Mouse (Mus musculus) limb, embryonic 10.5 days (tissue): ENCODE results near the gene Slc22a12. TPM values are rescaled to one million over a fixed set of nuclear protein-coding genes. Genes with fewer than 3 reads are reported as not detected.

Source experiments
- DNase-seq: peaks from one replicate; pipeline ENCODE4 v3.0.0-alpha.2; 2017; ENCODE audit warnings: low spot score
- H3K27ac ChIP-seq: fragments of 300-500 bp; sonication (generic); 2 replicates; pipeline ENCODE4 v1.5.1; 2016; ENCODE audit warnings: mild to moderate bottlenecking
- H3K27me3 ChIP-seq: fragments of 300-500 bp; sonication (generic); 2 replicates; pipeline ENCODE4 v1.6.1; 2016; ENCODE audit warnings: low read depth, mild to moderate bottlenecking; ENCODE audit not compliant: poor library complexity, severe bottlenecking
- H3K36me3 ChIP-seq: fragments of 300-500 bp; sonication (generic); 2 replicates; pipeline ENCODE4 v1.6.1; 2016; ENCODE audit warnings: mild to moderate bottlenecking, moderate library complexity
- H3K4me1 ChIP-seq: fragments of 300-500 bp; sonication (generic); 2 replicates; pipeline ENCODE4 v1.6.1; 2016
- H3K4me3 ChIP-seq: fragments of 300-500 bp; sonication (generic); 2 replicates; pipeline ENCODE4 v1.5.1; 2016; ENCODE audit warnings: mild to moderate bottlenecking, moderate library complexity
- H3K9me3 ChIP-seq: fragments of 300-500 bp; sonication (generic); replicated peaks from 2 replicates; pipeline ENCODE4 v1.6.1; 2016; ENCODE audit warnings: mild to moderate bottlenecking
- WGBS: fragments of 180-500 bp; shearing (Covaris S2); methylation state at CpG from one replicate; pipeline ENCODE4 v1.1.7; 2016; 5-methylcytosine and 5-hydroxymethylcytosine counted together
- polyA plus RNA-seq: library from polyadenylated mRNA; unstranded; fragments of >200 nt; fragmentation: Nextera tagmentation; extraction: Ambion mirVana; gene quantifications from 2 replicates; pipeline ENCODE4 v1.2.1, GENCODE M21; 2016

The Slc22a12 gene
- polyA plus RNA-seq, 1 experiment from 2014 or later, result not detected

DNA sequence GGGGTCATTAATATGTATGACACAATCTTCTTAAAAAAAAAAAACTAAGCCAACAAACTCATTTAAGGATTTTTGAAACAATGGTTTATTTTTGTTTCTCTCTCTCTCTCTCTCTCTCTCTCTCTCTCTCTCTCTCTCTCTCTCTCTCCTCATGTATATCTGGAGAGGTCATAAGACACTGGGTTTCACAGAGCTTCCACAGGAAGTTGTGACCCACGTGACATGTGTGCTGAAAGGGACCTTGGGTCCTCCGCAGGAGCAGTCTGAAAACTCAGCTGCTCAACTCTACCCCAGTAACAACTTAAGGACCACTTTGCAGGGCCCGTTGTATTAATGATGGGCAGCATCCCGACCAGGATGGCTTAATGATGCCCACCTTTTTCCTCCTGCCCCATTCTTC is 8.4 kb upstream of the Slc22a12 start:
- Histone ChIP-seq H3K27me3 (peaks cover 7% of the 10 kb centered on the region; the same call in 1 of the 2 replicates), H3K4me1 (peaks cover 17% of the 10 kb centered on the region), H3K27ac (no peak overlapping the region), H3K4me3 (no peak overlapping the region), H3K9me3 (no peaks in the 10 kb centered on the region), H3K36me3 (no peaks in the 10 kb centered on the region)
- no peak for DNase-seq
- 67% methylated on average over 4 of the region's 4 CpGs for WGBS

DNA sequence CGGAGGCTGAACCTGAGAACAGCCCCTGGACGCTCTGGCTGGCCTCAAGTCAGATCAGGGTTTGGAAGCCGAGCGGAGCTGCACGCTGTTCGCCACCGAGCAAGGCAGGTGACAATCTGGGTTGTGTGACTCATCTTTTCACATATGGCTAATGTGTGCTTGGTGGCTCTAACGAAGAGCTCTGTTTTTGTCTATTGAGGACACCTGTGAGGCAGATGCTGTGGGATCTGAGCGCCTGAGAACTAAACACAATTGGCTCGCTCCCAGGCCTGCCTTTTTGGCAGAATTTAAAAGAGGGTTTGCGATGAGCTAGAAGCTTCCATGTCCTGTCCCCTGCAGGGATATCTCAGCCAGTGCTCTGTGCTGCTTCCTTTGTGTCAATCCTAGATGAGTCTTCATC is 6.7 kb upstream of the Slc22a12 start:
- 89% methylated on average over 11 of the region's 11 CpGs for WGBS
- DNase-seq, result no peak
- peaks cover 14% of the 10 kb centered on the region; the same call in 1 of the 2 replicates for H3K27me3 ChIP-seq
- no peak overlapping the region for H3K4me3 ChIP-seq
- H3K36me3 ChIP-seq, result no peaks in the 10 kb centered on the region
- no peak overlapping the region for H3K27ac ChIP-seq
- H3K9me3 ChIP-seq, result no peaks in the 10 kb centered on the region
- peaks cover 17% of the 10 kb centered on the region for H3K4me1 ChIP-seq

DNA sequence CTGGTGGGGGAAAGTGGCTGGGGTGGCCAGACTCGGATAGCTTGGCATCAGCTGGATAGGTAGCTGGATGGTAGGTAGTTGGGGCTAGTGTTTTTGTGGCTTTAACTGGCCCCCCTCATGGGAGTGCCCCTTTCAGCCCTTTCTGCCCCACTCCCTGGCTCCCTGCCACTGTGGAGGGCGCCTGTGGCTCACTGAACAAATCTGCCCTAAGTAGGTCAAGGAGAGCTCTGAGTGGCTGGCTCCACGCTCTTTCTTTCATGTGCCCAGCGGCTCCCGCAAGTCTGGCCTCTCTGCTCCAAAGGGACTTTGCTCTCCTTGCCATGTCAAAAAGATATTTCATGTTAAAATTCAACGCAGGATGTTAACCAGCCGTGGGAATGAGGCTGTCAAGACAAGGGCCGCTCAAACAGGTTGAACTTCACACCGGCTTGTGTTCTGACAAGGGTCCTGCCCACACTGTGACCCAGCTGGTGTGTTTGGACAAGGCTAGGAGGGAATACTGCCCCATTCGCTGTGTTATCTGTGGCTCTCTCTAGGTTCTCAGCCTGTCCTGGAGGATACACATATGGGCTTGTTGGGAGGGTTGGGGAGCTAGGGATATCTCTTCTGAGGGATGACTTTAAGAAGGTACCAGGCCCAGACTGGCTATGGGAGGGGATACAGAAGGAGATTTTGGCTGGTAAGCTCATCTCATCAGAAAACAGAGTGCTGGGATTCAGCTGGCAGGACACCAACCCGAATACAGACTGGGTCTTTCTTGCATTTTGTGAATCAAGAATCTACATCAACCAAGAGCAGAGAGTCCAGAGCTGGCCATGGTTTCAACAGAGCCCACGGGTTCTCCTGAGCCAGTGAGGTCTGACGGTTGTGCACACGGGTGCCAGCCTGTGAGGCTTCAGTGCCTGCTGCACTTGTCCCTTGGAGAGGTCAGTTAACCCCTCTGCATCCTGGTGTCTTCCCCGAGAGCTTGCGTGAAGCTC is 5.9 kb upstream of the Slc22a12 start:
- 81% methylated on average over 16 of the region's 16 CpGs for WGBS
- Histone ChIP-seq H3K9me3 (no peaks in the 10 kb centered on the region), H3K4me1 (peaks cover 9% of the 10 kb centered on the region), H3K27ac (no peak overlapping the region), H3K4me3 (no peak overlapping the region), H3K27me3 (peaks cover 14% of the 10 kb centered on the region; the same call in 1 of the 2 replicates), H3K36me3 (no peaks in the 10 kb centered on the region)
- no peak for DNase-seq

DNA sequence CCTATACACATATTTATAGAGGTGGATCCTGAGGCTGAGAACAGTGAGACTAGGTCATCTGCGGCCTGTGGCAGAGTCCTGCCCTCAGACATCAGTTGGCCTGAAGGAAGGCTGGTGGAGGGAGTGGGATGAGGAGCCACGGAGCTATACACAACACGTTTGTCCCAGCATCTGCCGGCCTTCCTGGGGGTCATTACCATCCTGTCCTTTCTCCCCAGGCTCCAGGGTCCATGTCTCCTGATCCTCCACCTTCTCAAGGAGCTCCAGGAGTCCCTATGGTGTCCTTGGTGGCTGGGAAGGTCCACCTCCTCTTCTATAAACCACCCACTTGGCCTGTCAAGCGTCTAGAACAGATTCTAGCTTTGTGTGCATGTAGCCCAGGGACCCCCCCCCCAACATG is 5.0 kb upstream of the Slc22a12 start:
- whole genome bisulfite sequencing, result 80% methylated on average over 5 of the region's 5 CpGs
- H3K4me1 ChIP-seq, result 0 out of 2 replicates have a peak, but pooled peaks cover 5% of the 10 kb centered on the region

DNA sequence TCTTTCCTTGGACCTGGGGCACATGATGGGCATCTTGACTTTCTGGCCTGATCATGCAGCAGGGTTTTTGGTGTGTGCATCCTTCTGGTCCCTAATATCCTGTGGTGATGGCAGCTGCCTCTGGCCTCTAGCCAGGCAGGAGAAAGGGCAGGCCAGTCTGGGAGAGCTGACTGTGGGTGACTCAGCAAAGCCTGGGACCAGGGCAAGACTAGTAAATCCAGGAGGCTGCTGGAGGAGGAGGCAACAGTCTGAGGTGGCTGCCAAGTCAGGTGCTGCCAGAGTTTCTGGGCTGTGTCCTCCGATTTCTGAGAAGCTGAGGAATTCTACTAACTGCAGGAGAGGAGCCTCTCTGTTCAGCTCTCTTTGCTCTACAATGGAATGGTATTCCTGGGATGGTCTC is 3.3 kb upstream of the Slc22a12 start:
- Histone ChIP-seq H3K27ac (no peak overlapping the region), H3K9me3 (no peaks in the 10 kb centered on the region), H3K4me3 (no peak overlapping the region), H3K36me3 (no peaks in the 10 kb centered on the region), H3K4me1 (no peaks in the 10 kb centered on the region), H3K27me3 (peaks cover 14% of the 10 kb centered on the region; the same call in 1 of the 2 replicates)
- WGBS, result 83% methylated on average over 1 of the region's 1 CpGs
- no peak for DNase-seq

More for the DNA sequence above, 5.0 kb upstream of the Slc22a12 start:
- H3K27ac ChIP-seq, result no peak overlapping the region
- DNase-seq, result no peak
- no peaks in the 10 kb centered on the region for H3K9me3 ChIP-seq
- peaks cover 14% of the 10 kb centered on the region; the same call in 1 of the 2 replicates for H3K27me3 ChIP-seq
- no peak overlapping the region for H3K4me3 ChIP-seq
- no peaks in the 10 kb centered on the region for H3K36me3 ChIP-seq

DNA sequence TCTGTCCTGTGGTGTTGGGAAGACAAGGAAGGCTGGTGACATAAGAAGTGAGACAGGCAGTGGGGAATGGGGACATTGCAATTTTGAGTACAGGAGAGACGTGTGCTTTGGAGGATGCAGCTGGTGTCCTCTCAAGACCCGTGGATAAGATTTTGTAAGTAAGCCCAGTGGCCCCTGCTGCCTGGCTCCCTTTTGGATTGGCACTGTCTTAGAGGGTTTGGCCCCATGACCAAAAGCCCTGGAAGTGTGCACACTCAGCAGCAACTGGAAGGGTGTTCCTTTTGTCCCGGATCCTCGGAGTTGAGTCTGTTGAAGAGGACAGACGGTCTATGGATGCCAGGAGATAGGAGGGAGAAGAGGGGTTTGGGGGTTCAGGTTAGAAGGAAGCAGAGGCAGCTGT is 2.6 kb upstream of the Slc22a12 start:
- 93% methylated on average over 5 of the region's 5 CpGs for whole genome bisulfite sequencing
- Histone ChIP-seq H3K9me3 (no peaks in the 10 kb centered on the region), H3K4me1 (no peaks in the 10 kb centered on the region), H3K36me3 (no peaks in the 10 kb centered on the region), H3K27ac (no peak overlapping the region), H3K4me3 (no peak overlapping the region), H3K27me3 (peaks cover 14% of the 10 kb centered on the region; the same call in 1 of the 2 replicates)
- DNase-seq, result no peak

DNA sequence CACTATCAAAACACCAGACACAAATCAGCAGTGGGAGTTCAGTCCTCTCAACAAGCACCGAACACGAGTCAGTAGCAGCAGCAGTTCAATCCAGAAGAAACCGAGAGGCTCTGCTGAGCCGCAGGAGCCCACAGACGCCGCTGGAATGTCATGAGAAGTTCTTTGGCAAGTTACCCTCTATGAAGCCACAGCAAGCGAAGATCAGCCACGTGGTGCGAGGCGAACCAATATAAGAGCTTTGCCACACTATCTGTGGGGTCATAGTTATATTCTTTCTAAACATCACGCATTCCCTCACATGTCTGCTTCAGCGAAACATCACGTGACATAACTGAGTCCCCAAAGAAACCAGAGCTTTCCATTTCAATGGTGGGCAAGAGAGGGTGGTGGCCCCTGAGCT is 1.9 kb upstream of the Slc22a12 start:
- Histone ChIP-seq H3K4me3 (no peak overlapping the region), H3K4me1 (no peaks in the 10 kb centered on the region), H3K36me3 (no peaks in the 10 kb centered on the region), H3K27ac (no peak overlapping the region), H3K27me3 (peaks cover 21% of the 10 kb centered on the region; the same call in 1 of the 2 replicates), H3K9me3 (no peaks in the 10 kb centered on the region)
- 96% methylated on average over 13 of the region's 13 CpGs for WGBS
- no peak for DNase-seq

DNA sequence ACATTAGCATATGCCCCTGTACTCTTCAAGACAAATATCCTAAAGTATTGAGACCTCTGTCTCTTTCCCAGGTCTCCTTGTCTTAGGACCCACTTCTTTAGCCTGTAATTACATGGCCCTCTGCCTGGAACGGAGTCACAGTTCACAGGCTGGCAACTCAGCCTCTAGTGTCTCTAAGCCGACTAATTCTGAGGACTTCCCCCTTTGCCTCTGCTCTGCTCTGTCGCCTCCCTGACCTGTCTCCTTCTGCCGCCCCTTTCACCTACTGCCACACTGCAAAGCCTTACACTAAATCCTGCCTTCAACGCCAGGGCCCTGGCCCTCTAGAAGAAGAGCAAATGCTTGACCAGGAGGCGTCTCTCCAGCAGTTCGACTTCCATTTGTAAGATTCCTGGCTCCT is 686 bp upstream of the Slc22a12 start:
- Histone ChIP-seq H3K9me3 (no peaks in the 10 kb centered on the region), H3K4me3 (no peak overlapping the region), H3K36me3 (no peaks in the 10 kb centered on the region), H3K4me1 (no peaks in the 10 kb centered on the region), H3K27me3 (peaks cover 23% of the 10 kb centered on the region; the same call in 1 of the 2 replicates), H3K27ac (no peak overlapping the region)
- no peak for DNase-seq
- WGBS, result 55% methylated on average over 7 of the region's 7 CpGs

DNA sequence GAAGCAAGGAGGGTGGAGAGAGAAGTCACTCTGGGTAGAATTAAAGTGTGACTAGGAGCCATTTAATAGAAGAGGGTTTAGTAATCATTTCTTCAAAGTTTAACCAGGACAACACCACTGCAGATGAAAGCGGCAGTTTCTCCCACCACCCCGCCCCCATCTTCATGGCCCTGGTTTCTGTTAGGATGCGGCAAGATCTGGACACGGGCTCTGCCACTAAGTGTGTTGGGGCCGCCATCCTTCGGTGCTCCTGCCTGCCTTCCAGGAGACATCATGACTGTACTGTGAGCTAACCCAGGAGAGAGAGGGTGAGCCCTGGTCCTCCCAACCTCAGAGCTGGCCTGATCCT is 177 bp upstream of the Slc22a12 start:
- Histone ChIP-seq H3K9me3 (no peaks in the 10 kb centered on the region), H3K27ac (no peak overlapping the region), H3K36me3 (no peaks in the 10 kb centered on the region), H3K27me3 (peaks cover 23% of the 10 kb centered on the region; the same call in 1 of the 2 replicates), H3K4me3 (no peak overlapping the region), H3K4me1 (no peaks in the 10 kb centered on the region)
- WGBS, result 87% methylated on average over 6 of the region's 6 CpGs
- DNase-seq, result no peak

DNA sequence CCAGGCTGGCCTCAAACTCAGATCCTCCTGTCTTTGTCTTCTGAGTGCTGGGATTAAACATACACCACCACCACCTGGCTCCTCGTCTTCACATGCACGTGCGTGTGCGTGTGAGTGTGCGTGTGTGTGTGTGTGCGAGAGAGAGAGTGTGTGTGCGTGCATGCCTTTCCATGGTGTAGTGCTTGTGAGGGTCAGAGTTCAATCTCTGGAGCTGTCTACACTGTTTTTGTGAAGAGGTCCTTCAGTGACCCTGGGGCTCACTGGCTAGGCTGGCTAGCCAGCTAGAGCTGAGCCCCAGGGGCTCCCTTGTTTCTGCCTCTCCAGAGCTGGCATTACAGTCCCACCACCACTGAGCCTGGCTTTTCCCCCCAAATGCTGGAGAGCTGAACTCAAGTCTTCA is 1.3 kb downstream of the Slc22a12 start:
- DNase-seq, result no peak
- Histone ChIP-seq H3K27ac (no peak overlapping the region), H3K27me3 (peaks cover 23% of the 10 kb centered on the region; the same call in 1 of the 2 replicates), H3K4me3 (no peak overlapping the region), H3K36me3 (no peaks in the 10 kb centered on the region), H3K9me3 (no peaks in the 10 kb centered on the region), H3K4me1 (no peaks in the 10 kb centered on the region)
- 89% methylated on average over 7 of the region's 7 CpGs for WGBS

DNA sequence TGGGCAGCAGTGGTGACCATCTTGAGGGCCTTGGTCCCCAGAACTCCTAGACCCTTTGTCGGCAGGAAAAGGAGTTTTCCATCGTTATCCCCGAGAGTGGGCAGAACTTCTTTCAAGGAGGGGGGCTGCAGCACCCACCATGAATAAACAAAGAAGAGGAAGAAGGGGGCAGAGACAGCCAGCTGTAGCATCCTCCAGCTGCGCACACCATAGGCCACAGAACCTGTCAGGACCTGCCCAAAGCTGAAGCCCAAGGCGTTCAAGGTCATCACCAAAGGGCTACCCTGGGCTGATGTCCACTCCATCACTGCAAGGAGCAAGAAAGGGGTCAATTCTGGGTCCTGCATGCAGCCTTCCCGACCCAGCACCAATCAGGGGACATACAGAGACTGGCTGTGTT is 2.6 kb downstream of the Slc22a12 start:
- WGBS, result 81% methylated on average over 6 of the region's 6 CpGs

DNA sequence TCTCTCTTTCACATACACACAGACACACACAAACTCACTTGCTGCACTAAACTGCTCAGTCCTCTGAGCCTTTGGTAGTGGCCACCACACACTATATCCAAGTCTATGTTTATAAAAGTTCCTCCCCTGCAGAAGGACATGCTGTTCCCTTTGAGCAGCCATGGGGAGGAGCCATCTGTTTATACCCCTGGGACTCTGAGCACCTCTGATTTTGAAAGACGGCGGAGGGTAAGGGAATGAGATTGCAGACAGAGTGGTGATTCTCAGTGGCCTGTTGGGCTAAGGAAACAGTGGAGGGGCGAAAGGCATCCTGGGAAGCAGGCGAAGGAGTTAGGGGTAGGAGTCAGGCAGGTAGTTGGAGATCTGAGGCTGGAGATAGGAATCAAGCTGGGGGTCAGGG is 3.2 kb downstream of the Slc22a12 start:
- H3K4me3 ChIP-seq, result no peak overlapping the region

More for the DNA sequence above, 2.6 kb downstream of the Slc22a12 start:
- Histone ChIP-seq H3K4me1 (no peaks in the 10 kb centered on the region), H3K4me3 (no peak overlapping the region), H3K9me3 (no peaks in the 10 kb centered on the region), H3K36me3 (no peaks in the 10 kb centered on the region), H3K27me3 (peaks cover 25% of the 10 kb centered on the region; the same call in 1 of the 2 replicates), H3K27ac (no peak overlapping the region)
- no peak for DNase-seq

DNA sequence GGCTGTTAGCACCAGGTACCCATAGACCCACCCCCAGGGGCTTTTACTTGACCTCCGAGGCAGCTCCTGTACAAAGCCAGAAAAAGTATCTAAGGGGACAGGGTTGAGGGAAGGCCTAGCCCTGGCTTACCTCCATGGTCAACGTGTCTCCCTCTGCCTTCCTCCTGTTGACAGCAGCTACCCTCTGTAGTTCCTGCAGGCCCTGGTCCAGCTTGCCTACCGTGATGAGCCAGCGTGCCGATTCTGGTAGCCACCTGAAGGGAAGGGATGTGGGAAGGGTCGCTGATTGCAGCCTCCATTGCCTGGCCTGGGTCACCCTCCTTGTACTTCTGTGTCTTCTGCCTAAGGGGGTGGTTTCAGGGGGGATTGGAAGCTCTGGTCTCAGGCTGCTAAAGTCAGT is 4.3 kb downstream of the Slc22a12 start:
- Histone ChIP-seq H3K4me1 (no peaks in the 10 kb centered on the region), H3K9me3 (no peaks in the 10 kb centered on the region), H3K4me3 (no peak overlapping the region), H3K36me3 (no peaks in the 10 kb centered on the region), H3K27ac (no peak overlapping the region), H3K27me3 (peaks cover 42% of the 10 kb centered on the region)
- DNase-seq, result no peak
- WGBS, result 92% methylated on average over 6 of the region's 6 CpGs

More for the DNA sequence above, 3.2 kb downstream of the Slc22a12 start:
- no peaks in the 10 kb centered on the region for H3K9me3 ChIP-seq
- 83% methylated on average over 4 of the region's 4 CpGs for WGBS
- no peaks in the 10 kb centered on the region for H3K4me1 ChIP-seq
- peaks cover 31% of the 10 kb centered on the region; the same call in 1 of the 2 replicates for H3K27me3 ChIP-seq
- H3K27ac ChIP-seq, result no peak overlapping the region
- no peaks in the 10 kb centered on the region for H3K36me3 ChIP-seq
- DNase-seq, result no peak
